Mouse (Mus musculus) forebrain, embryonic 14.5 days (tissue): ENCODE measurements around the gene Sugct. TPM values are rescaled to one million over a fixed set of nuclear protein-coding genes. Genes with fewer than 3 reads are reported as not detected.

Source experiments
- ATAC-seq: fragments of 200-750 bp; cut with Nextera tagmentation; 2 replicates; pipeline ENCODE4 v1.8.0; 2017; ENCODE audit warnings: mild to moderate bottlenecking, moderate library complexity
- DNase-seq: peaks from one replicate; pipeline ENCODE4 v3.0.0-alpha.2; 2015; ENCODE audit warnings: low spot score
- H3K27ac ChIP-seq: fragments of 300-500 bp; sonication (generic); 2 replicates; pipeline ENCODE4 v1.5.1; 2014; ENCODE audit warnings: low read depth, mild to moderate bottlenecking, control low read depth, low read length, moderate library complexity
- H3K27me3 ChIP-seq: fragments of 300-500 bp; sonication (generic); replicated peaks from 2 replicates; pipeline ENCODE4 v1.6.1; 2014; ENCODE audit warnings: low read length, control low read depth, mixed read lengths; ENCODE audit not compliant: control insufficient read depth, insufficient read depth
- H3K36me3 ChIP-seq: fragments of 300-500 bp; sonication (generic); 2 replicates; pipeline ENCODE4 v1.6.1; 2014; ENCODE audit warnings: low read length, control low read depth; ENCODE audit not compliant: control insufficient read depth, insufficient read depth
- H3K4me1 ChIP-seq: fragments of 300-500 bp; sonication (generic); 2 replicates; pipeline ENCODE4 v1.6.1; 2014; ENCODE audit warnings: antibody characterized with exemption, low read length, control low read depth; ENCODE audit not compliant: control insufficient read depth, insufficient read depth
- H3K4me2 ChIP-seq: fragments of 300-500 bp; sonication (generic); 2 replicates; pipeline ENCODE4 v1.6.1; 2014; ENCODE audit warnings: mild to moderate bottlenecking, control low read depth, low read length
- H3K4me3 ChIP-seq: fragments of 300-500 bp; sonication (generic); 2 replicates; pipeline ENCODE4 v1.5.1; 2014; ENCODE audit warnings: low read depth, low read length, control low read depth
- H3K9ac ChIP-seq: fragments of 300-500 bp; sonication (generic); 2 replicates; pipeline ENCODE4 v1.6.1; 2014; ENCODE audit warnings: mild to moderate bottlenecking, low read length, control low read depth, moderate library complexity
- H3K9me3 ChIP-seq: fragments of 300-500 bp; sonication (generic); replicated peaks from 2 replicates; pipeline ENCODE4 v1.6.1; 2016; ENCODE audit warnings: low read length, control low read depth, mixed read lengths; ENCODE audit not compliant: control insufficient read depth
- WGBS: fragments of 180-500 bp; shearing (Covaris S2); extraction: QIAGEN DNeasy Blood & Tissue Kit; methylation state at CpG from one replicate; pipeline ENCODE4 v1.1.7; 2014; 5-methylcytosine and 5-hydroxymethylcytosine counted together
- polyA plus RNA-seq: library from polyadenylated mRNA; unstranded; fragments of >200 nt; fragmentation: Nextera tagmentation; extraction: Ambion mirVana; gene quantifications from 2 replicates; pipeline ENCODE4 v1.2.1, GENCODE M21; 2014

Gene Sugct
- polyA plus RNA-seq, 1 experiment from 2014 or later = 1.7 TPM

GRCm38 (mm10) chr13:17164721-17165120 is 530.6 kb downstream of the Sugct start:
- 54% methylated on average over 3 of the region's 3 CpGs for WGBS
- H3K4me1 ChIP-seq = no peaks in the 10 kb centered on the region

GRCm38 (mm10) chr13:17146441-17146992 is 548.8 kb downstream of the Sugct start:
- ATAC-seq = no peak
- H3K4me1 ChIP-seq = no peaks in the 10 kb centered on the region
- no peak for DNase-seq
- no peaks in the 10 kb centered on the region for H3K9me3 ChIP-seq
- no peak overlapping the region for H3K4me3 ChIP-seq
- H3K36me3 ChIP-seq = no peaks in the 10 kb centered on the region
- no peaks in the 10 kb centered on the region for H3K27me3 ChIP-seq
- H3K4me2 ChIP-seq = no peak overlapping the region
- H3K9ac ChIP-seq = no peak overlapping the region
- no peak overlapping the region for H3K27ac ChIP-seq

More at GRCm38 (mm10) chr13:17164721-17165120, 530.6 kb downstream of the Sugct start:
- ATAC-seq = no peak
- no peak overlapping the region for H3K9ac ChIP-seq
- no peak overlapping the region for H3K27ac ChIP-seq
- H3K9me3 ChIP-seq = no peaks in the 10 kb centered on the region
- no peak for DNase-seq
- H3K36me3 ChIP-seq = no peaks in the 10 kb centered on the region
- no peak overlapping the region for H3K4me2 ChIP-seq
- H3K27me3 ChIP-seq = no peaks in the 10 kb centered on the region
- no peak overlapping the region for H3K4me3 ChIP-seq

DNA sequence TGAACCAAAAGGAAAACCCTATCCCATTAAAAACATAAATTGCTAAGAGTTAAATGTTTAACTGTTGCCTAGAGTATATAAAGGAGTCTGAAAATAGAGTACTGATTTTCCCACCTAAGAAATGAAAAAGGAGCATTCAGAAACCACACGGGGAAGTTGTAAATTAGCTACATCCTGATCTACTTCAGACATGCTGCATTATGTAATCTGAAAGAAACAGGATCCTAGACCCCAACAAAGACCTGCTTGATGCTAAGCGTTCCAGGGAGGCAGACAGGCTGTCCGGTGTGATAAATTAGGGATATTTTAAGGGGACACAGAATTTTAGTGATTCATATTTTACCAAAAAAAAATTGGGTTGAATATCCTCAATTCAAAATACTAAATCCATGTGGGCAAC is 579.3 kb downstream of the Sugct start:
- no peaks in the 10 kb centered on the region for H3K27me3 ChIP-seq
- no peaks in the 10 kb centered on the region for H3K9me3 ChIP-seq
- DNase-seq (no peak), ATAC-seq (no peak)
- H3K4me2 ChIP-seq = no peak overlapping the region
- H3K4me1 ChIP-seq = no peaks in the 10 kb centered on the region
- H3K4me3 ChIP-seq = no peak overlapping the region
- WGBS = 61% methylated on average over 3 of the region's 3 CpGs
- H3K9ac ChIP-seq = no peak overlapping the region
- no peaks in the 10 kb centered on the region for H3K36me3 ChIP-seq
- H3K27ac ChIP-seq = no peak overlapping the region

DNA sequence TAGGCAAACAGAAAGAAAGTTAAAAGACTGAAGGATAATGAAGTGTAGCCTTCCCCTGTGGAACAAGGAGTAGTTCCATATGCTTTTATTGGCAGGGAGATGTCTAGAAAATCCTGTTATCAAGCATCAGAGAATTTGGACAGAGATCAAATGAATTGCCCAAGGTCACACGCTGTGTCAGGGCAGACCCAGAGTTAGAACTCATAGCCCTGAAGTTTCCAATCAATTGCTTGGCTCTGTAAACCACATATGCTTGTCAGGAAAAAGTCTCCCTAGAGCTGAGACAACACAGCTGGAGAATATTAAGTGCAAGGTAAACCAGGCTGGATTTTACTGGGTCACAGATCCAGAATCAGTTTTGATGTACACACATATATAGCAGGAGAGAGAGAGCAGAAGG is 593.0 kb downstream of the Sugct start:
- ATAC-seq (no peak), DNase-seq (no peak)
- H3K36me3 ChIP-seq = no peaks in the 10 kb centered on the region
- 90% methylated on average over 1 of the region's 1 CpGs for WGBS
- no peaks in the 10 kb centered on the region for H3K9me3 ChIP-seq
- no peak overlapping the region for H3K4me2 ChIP-seq
- no peaks in the 10 kb centered on the region for H3K4me1 ChIP-seq
- no peak overlapping the region for H3K4me3 ChIP-seq
- H3K9ac ChIP-seq = no peak overlapping the region
- H3K27ac ChIP-seq = no peak overlapping the region
- no peaks in the 10 kb centered on the region for H3K27me3 ChIP-seq

GRCm38 (mm10) chr13:17086547-17086946 is 608.8 kb downstream of the Sugct start:
- no peak overlapping the region for H3K4me3 ChIP-seq
- no peak overlapping the region for H3K9ac ChIP-seq
- ATAC-seq = no peak
- DNase-seq = no peak
- H3K36me3 ChIP-seq = no peaks in the 10 kb centered on the region
- WGBS = 64% methylated on average over 2 of the region's 2 CpGs
- H3K27ac ChIP-seq = no peak overlapping the region
- H3K4me2 ChIP-seq = no peak overlapping the region
- H3K4me1 ChIP-seq = no peaks in the 10 kb centered on the region
- H3K27me3 ChIP-seq = no peaks in the 10 kb centered on the region
- no peaks in the 10 kb centered on the region for H3K9me3 ChIP-seq

- no peak overlapping the region for H3K4me3 ChIP-seq
- no peaks in the 10 kb centered on the region for H3K36me3 ChIP-seq
- H3K4me1 ChIP-seq = no peaks in the 10 kb centered on the region
- H3K4me2 ChIP-seq = no peak overlapping the region
- ATAC-seq (no peak), DNase-seq (no peak)
- no peaks in the 10 kb centered on the region for H3K9me3 ChIP-seq
- no peaks in the 10 kb centered on the region for H3K27me3 ChIP-seq
- H3K27ac ChIP-seq = no peak overlapping the region
- no peak overlapping the region for H3K9ac ChIP-seq
Measured at GRCm38 (mm10) chr13:17086146-17086545, 609.2 kb downstream of the Sugct start.

DNA sequence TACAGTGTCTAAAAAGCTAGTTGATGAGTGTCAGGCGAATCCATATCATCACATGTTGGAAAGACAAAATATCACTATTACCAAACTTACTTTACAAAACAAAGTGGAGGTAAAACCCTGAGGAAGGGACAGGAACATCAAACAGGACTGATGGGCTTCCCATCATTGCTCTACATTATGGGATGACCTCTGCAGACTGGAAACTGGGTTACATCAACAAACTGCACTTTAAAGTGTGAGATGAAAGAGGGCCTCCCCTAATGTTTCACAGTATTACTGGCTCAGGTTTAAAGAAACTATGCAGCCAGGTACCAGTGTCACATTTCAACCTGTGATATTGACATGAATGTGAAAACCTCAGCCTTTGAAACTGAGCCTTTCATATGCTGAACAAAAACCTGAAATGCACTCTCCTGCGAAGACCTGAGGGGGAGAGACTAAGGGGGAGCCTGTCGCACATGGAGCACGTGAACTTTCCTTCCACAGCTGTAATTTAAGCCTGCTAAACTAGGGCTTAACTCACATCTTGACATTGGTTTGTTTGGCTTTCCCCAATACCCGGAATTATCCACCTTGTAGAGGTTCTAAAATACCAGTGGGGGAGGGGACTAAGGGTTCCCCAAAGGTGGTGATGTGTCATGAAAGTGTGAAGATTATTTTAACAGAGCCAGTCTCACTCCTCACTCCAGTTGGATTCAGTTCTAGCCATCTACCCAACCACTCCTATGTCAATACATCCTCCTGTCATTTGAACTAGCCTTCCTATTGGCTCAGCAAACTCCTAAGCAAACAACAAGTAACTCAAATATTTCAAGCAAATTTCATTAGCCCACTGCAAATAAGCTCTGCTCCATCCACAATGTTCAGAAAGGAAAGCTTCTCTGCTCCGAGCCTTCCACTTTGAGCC is 610.2 kb downstream of the Sugct start:
- H3K4me2 ChIP-seq = no peak overlapping the region
- H3K27me3 ChIP-seq = no peaks in the 10 kb centered on the region
- DNase-seq (no peak), ATAC-seq (no peak)
- no peak overlapping the region for H3K9ac ChIP-seq
- no peak overlapping the region for H3K4me3 ChIP-seq
- H3K27ac ChIP-seq = no peak overlapping the region
- WGBS = 74% methylated on average over 6 of the region's 6 CpGs
- no peaks in the 10 kb centered on the region for H3K9me3 ChIP-seq
- no peaks in the 10 kb centered on the region for H3K36me3 ChIP-seq
- no peaks in the 10 kb centered on the region for H3K4me1 ChIP-seq

DNA sequence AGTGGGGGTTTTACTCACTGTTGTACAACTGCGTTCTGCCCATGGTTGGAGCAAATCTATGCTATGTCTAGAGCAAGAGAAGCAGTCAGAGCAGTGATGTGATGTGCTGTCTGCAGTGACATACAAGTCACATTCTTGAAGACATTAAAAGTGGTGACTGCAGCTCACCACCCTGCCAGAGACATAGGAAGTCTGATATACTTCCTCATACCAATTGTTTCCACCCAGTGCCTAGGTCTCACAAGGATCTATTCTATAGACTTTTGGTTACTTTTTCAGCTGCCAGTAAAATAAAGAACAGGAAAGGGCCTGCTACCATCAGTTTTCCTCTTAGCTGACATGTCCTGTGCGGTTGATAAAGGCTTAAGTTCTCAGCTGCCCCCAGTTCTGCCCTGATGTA is 613.7 kb downstream of the Sugct start:
- WGBS = 90% methylated on average over 2 of the region's 2 CpGs
- no peak for DNase-seq
- no peak overlapping the region for H3K27ac ChIP-seq
- H3K36me3 ChIP-seq = no peaks in the 10 kb centered on the region
- no peak overlapping the region for H3K9ac ChIP-seq
- H3K4me2 ChIP-seq = no peak overlapping the region
- H3K4me3 ChIP-seq = no peak overlapping the region
- no peak for ATAC-seq
- H3K27me3 ChIP-seq = no peaks in the 10 kb centered on the region
- H3K9me3 ChIP-seq = no peaks in the 10 kb centered on the region
- no peaks in the 10 kb centered on the region for H3K4me1 ChIP-seq

DNA sequence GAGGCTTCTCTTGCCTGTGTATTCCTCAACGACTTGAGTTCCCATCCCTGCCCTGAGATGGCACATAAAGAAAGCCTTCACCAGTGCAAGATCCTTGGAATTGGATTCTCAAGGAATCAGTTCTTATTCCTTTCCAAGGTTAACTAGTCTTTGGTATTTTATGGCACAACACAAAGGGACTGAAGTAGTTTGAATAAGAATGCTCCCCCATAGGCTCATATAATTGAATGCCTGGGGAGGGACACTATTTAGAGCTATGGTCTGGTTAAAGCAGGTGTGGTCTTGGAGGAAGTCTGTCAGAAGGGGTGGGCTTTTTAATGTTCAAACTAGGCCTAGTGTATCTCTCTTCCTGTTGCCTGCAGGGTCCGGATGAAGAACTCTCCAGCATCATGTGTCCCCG is 629.8 kb downstream of the Sugct start:
- Histone ChIP-seq H3K27ac (no peak overlapping the region), H3K36me3 (no peaks in the 10 kb centered on the region), H3K4me2 (no peak overlapping the region), H3K27me3 (no peaks in the 10 kb centered on the region), H3K4me1 (no peaks in the 10 kb centered on the region), H3K9me3 (no peaks in the 10 kb centered on the region), H3K4me3 (no peak overlapping the region), H3K9ac (no peak overlapping the region)
- DNase-seq (no peak), ATAC-seq (no peak)
- WGBS = 76% methylated on average over 3 of the region's 3 CpGs
